Mouse (Mus musculus) CH12.LX (cell line): ENCODE measurements around the gene A530064D06Rik. TPM values are rescaled to one million over a fixed set of nuclear protein-coding genes. Genes with fewer than 3 reads are reported as not detected.
A peak's percentile ranks its signal among the peaks of the same experiment; 100 is the strongest.

Experiments used
- DNase-seq: peaks from one replicate; pipeline ENCODE4 v3.0.0-alpha.2; 2013; ENCODE audit errors: extremely low read depth
- H3K27ac ChIP-seq: 2 replicates; pipeline ENCODE4 v1.5.1; 2012; ENCODE audit warnings: low read depth, mild to moderate bottlenecking, control low read depth, moderate library complexity; ENCODE audit not compliant: insufficient read depth
- H3K27me3 ChIP-seq: replicated peaks from 2 replicates; pipeline ENCODE3; 2012; ENCODE audit warnings: inconsistent platforms
- H3K36me3 ChIP-seq, 2 experiments: replicated peaks in 1 of 2; 2 replicates each; pipeline versions ENCODE3 to v1.6.1; 2012; ENCODE audit warnings: inconsistent platforms in 1 of 2, low read length in 1 of 2, mild to moderate bottlenecking in 1 of 2, mixed read lengths in 1 of 2, moderate library complexity in 1 of 2; ENCODE audit not compliant: control insufficient read depth in 1 of 2, insufficient read depth in 1 of 2
- H3K4me1 ChIP-seq, 2 experiments: 2 replicates each; pipeline ENCODE4 v1.6.1; 2012; ENCODE audit warnings: inconsistent platforms in 1 of 2, moderate library complexity in 1 of 2; ENCODE audit not compliant: insufficient read depth in 2 of 2, control insufficient read depth in 1 of 2
- H3K4me2 ChIP-seq: 2 replicates; pipeline ENCODE4 v1.6.1; 2012; ENCODE audit warnings: low read depth, mild to moderate bottlenecking, control low read depth; ENCODE audit not compliant: poor library complexity, insufficient read depth, severe bottlenecking
- H3K4me3 ChIP-seq, 3 experiments: fragments of 150-350 bp in 1 of 3; sonication (generic) in 1 of 3; replicated peaks in 1 of 3; 2 replicates each; pipeline versions ENCODE3 to v1.5.1; 2011 to 2012; ENCODE audit warnings: low read depth in 2 of 3, low read length in 2 of 3, mild to moderate bottlenecking in 2 of 3, moderate library complexity in 2 of 3, control low read depth in 1 of 3, improper control_type of control experiment in 1 of 3, inconsistent platforms in 1 of 3, mixed read lengths in 1 of 3; ENCODE audit not compliant: poor library complexity in 1 of 3
- H3K79me2 ChIP-seq: replicated peaks from 2 replicates; pipeline ENCODE4 v1.6.1; 2012; ENCODE audit warnings: mild to moderate bottlenecking, moderate library complexity; ENCODE audit not compliant: control insufficient read depth, poor library complexity, insufficient read depth, severe bottlenecking; ENCODE audit errors: extremely low read depth
- H3K9ac ChIP-seq: 2 replicates; pipeline ENCODE4 v1.6.1; 2012; ENCODE audit warnings: low read depth, mild to moderate bottlenecking, control low read depth, moderate library complexity; ENCODE audit not compliant: insufficient read depth
- H3K9me3 ChIP-seq: replicated peaks from 2 replicates; pipeline ENCODE3; 2012; ENCODE audit warnings: low read length, inconsistent platforms, mixed read lengths
- BHLHE40 ChIP-seq: IDR thresholded peaks from 2 replicates; pipeline ENCODE4 v1.6.1; 2011; ENCODE audit warnings: mild to moderate bottlenecking, low read depth, low read length, improper control_type of control experiment
- CHD1 ChIP-seq: IDR thresholded peaks from 2 replicates; pipeline ENCODE4 v1.6.1; 2012; ENCODE audit warnings: low read depth, low read length, improper control_type of control experiment, inconsistent platforms
- CHD2 ChIP-seq: IDR thresholded peaks from 2 replicates; pipeline ENCODE4 v1.6.1; 2011; ENCODE audit warnings: low read length, improper control_type of control experiment
- CTCF ChIP-seq, 2 experiments: IDR thresholded peaks in 1 of 2; conservative IDR thresholded peaks in 1 of 2; 2 replicates each; pipeline ENCODE4 v1.5.1; 2011 to 2012; ENCODE audit warnings: low read depth in 2 of 2, low read length in 2 of 2, improper control_type of control experiment in 1 of 2, inconsistent platforms in 1 of 2, mild to moderate bottlenecking in 1 of 2, moderate library complexity in 1 of 2
- ELF1 ChIP-seq: IDR thresholded peaks from 2 replicates; pipeline ENCODE4 v1.6.1; 2014; ENCODE audit warnings: low read depth, mild to moderate bottlenecking, inconsistent platforms, low read length, improper control_type of control experiment
- EP300 ChIP-seq: IDR thresholded peaks from 2 replicates; pipeline ENCODE4 v1.6.1; 2011; ENCODE audit warnings: low read length, improper control_type of control experiment
- ETS1 ChIP-seq: conservative IDR thresholded peaks from 2 replicates; pipeline ENCODE4 v1.6.1; 2012; ENCODE audit warnings: low read depth, mild to moderate bottlenecking, inconsistent platforms, low read length, improper control_type of control experiment, moderate library complexity
- GABPA ChIP-seq: IDR thresholded peaks from 2 replicates; pipeline ENCODE4 v1.6.1; 2012; ENCODE audit warnings: low read depth, low read length, improper control_type of control experiment, inconsistent platforms; ENCODE audit not compliant: insufficient replicate concordance
- HCFC1 ChIP-seq: IDR thresholded peaks from 2 replicates; pipeline ENCODE4 v1.6.1; 2012; ENCODE audit warnings: low read depth, mild to moderate bottlenecking, inconsistent platforms, low read length, improper control_type of control experiment
- IRF4 ChIP-seq: IDR thresholded peaks from 2 replicates; pipeline ENCODE4 v1.6.1; 2014; ENCODE audit warnings: low read depth, mild to moderate bottlenecking, inconsistent platforms, low read length, improper control_type of control experiment
- KAT2A ChIP-seq: IDR thresholded peaks from 2 replicates; pipeline ENCODE4 v1.6.1; 2012; ENCODE audit warnings: low read length, improper control_type of control experiment, inconsistent platforms; ENCODE audit not compliant: insufficient replicate concordance
- MAFK ChIP-seq: IDR thresholded peaks from 2 replicates; pipeline ENCODE4 v1.6.1; 2011; ENCODE audit warnings: low read length, improper control_type of control experiment; ENCODE audit not compliant: insufficient replicate concordance
- MAX ChIP-seq: IDR thresholded peaks from 2 replicates; pipeline ENCODE4 v1.6.1; 2011; ENCODE audit warnings: low read length, improper control_type of control experiment
- MAZ ChIP-seq: IDR thresholded peaks from 2 replicates; pipeline ENCODE4 v1.6.1; 2012; ENCODE audit warnings: low read depth, mild to moderate bottlenecking, inconsistent platforms, low read length, improper control_type of control experiment, moderate library complexity
- MEF2A ChIP-seq: IDR thresholded peaks from 2 replicates; pipeline ENCODE4 v1.6.1; 2014; ENCODE audit warnings: low read depth, mild to moderate bottlenecking, inconsistent platforms, low read length, improper control_type of control experiment, borderline replicate concordance
- MXI1 ChIP-seq: IDR thresholded peaks from 2 replicates; pipeline ENCODE4 v1.6.1; 2011; ENCODE audit warnings: mild to moderate bottlenecking, low read depth, low read length, improper control_type of control experiment
- MYC ChIP-seq: IDR thresholded peaks from 2 replicates; pipeline ENCODE4 v1.6.1; 2011; ENCODE audit warnings: low read depth, mild to moderate bottlenecking, improper control_type of control experiment, low read length
- NELFE ChIP-seq: IDR thresholded peaks from 2 replicates; pipeline ENCODE4 v1.6.1; 2011; ENCODE audit warnings: low read depth, low read length, improper control_type of control experiment
- NRF1 ChIP-seq: IDR thresholded peaks from 2 replicates; pipeline ENCODE4 v1.6.1; 2014; ENCODE audit warnings: low read depth, mild to moderate bottlenecking, inconsistent platforms, low read length, improper control_type of control experiment, moderate library complexity
- PAX5 ChIP-seq: IDR thresholded peaks from 2 replicates; pipeline ENCODE4 v1.6.1; 2012; ENCODE audit warnings: low read length, inconsistent platforms, mixed read lengths
- POLR2A ChIP-seq: IDR thresholded peaks from 2 replicates; pipeline ENCODE4 v1.6.1; 2011; ENCODE audit warnings: low read depth, mild to moderate bottlenecking, improper control_type of control experiment, low read length
- RAD21 ChIP-seq: IDR thresholded peaks from 2 replicates; pipeline ENCODE4 v1.6.1; 2011; ENCODE audit warnings: low read depth, mild to moderate bottlenecking, low read length, improper control_type of control experiment, moderate library complexity
- SIN3A ChIP-seq: IDR thresholded peaks from 2 replicates; pipeline ENCODE4 v1.6.1; 2012; ENCODE audit warnings: low read length, improper control_type of control experiment, inconsistent platforms
- SMC3 ChIP-seq: IDR thresholded peaks from 2 replicates; pipeline ENCODE4 v1.6.1; 2011; ENCODE audit warnings: low read depth, low read length, improper control_type of control experiment
- TBP ChIP-seq: conservative IDR thresholded peaks from 2 replicates; pipeline ENCODE4 v1.6.1; 2011; ENCODE audit warnings: low read depth, low read length, improper control_type of control experiment
- TCF12 ChIP-seq: IDR thresholded peaks from 2 replicates; pipeline ENCODE4 v1.6.1; 2014; ENCODE audit warnings: low read depth, mild to moderate bottlenecking, inconsistent platforms, low read length, improper control_type of control experiment
- USF2 ChIP-seq: conservative IDR thresholded peaks from 2 replicates; pipeline ENCODE4 v1.6.1; 2011; ENCODE audit warnings: low read depth, low read length, improper control_type of control experiment
- ZC3H11A ChIP-seq: IDR thresholded peaks from 2 replicates; pipeline ENCODE4 v1.6.1; 2012; ENCODE audit warnings: low read depth, mild to moderate bottlenecking, inconsistent platforms, low read length, improper control_type of control experiment
- ZKSCAN1 ChIP-seq: IDR thresholded peaks from 2 replicates; pipeline ENCODE4 v1.6.1; 2012; ENCODE audit warnings: low read depth, inconsistent platforms, low read length, improper control_type of control experiment, borderline replicate concordance
- ZNF384 ChIP-seq: IDR thresholded peaks from 2 replicates; pipeline ENCODE4 v1.6.1; 2012; ENCODE audit warnings: low read depth, low read length, improper control_type of control experiment, inconsistent platforms
- dilution Hi-C: fragments of 300-500 bp; cut with MboI; formaldehyde crosslinking; loops from 2 replicates; pipeline ENCODE4 v1.14.3; 2020; ENCODE audit warnings: low sequenced_read_pairs; ENCODE audit not compliant: extremely low pct_unique_long_range_greater_than_20kb, extremely low pct_ligation_motif_present
- in situ Hi-C: fragments of 300-500 bp; cut with MboI; formaldehyde crosslinking; loops from 3 replicates; pipeline ENCODE4 v1.14.3; 2019; ENCODE audit warnings: low sequenced_read_pairs, low pct_ligation_motif_present, low pct_unique_long_range_greater_than_20kb, mixed read lengths
- polyA plus RNA-seq: library from polyadenylated mRNA; unstranded; fragments of >175 nt; gene quantifications from 2 replicates; pipeline ENCODE4 v1.2.1, GENCODE M21; 2012; ENCODE audit warnings: low read depth; ENCODE audit not compliant: insufficient read length
- total RNA-seq, 2 experiments: library from RNA; depleted of rRNA; stranded (reverse); fragments of 300-350 nt in 1 of 2; fragments of >200 nt in 1 of 2; gene quantifications; 2 replicates each; pipeline ENCODE4 v1.2.3; 2012 to 2014

Gene A530064D06Rik
- total and polyA plus RNA-seq, 3 experiments = 0.15 to 0.60 TPM; not detected in 1

GRCm38 (mm10) chr17:48110547-48111287, 56.4 kb downstream of the A530064D06Rik start:
- Histone ChIP-seq H3K27ac (no peak overlapping the region), H3K4me3 (no peak overlapping the region), H3K9ac (no peak overlapping the region), H3K4me2 (no peak overlapping the region), H3K27me3 (no peaks in the 10 kb centered on the region), H3K9me3 (peaks cover 20% of the 10 kb centered on the region), H3K36me3 (peaks cover 0 to 3% of the 10 kb centered on the region in 2 experiments), H3K79me2 (no peaks in the 10 kb centered on the region), H3K4me1 (peaks cover 22 to 36% of the 10 kb centered on the region in 2 experiments)
- dilution Hi-C loops = no loop called here
- no peak for TF ChIP-seq NRF1
- no peak for TF ChIP-seq GABPA
- peak; percentile 32 for TF ChIP-seq RAD21
- TF ChIP-seq MYC = peak; percentile 68; the same call in 1 of the 2 replicates
- no peak for TF ChIP-seq MAZ
- TF ChIP-seq MAFK = no peak
- no peak for TF ChIP-seq ZNF384
- TF ChIP-seq ETS1 = no peak
- no peak for TF ChIP-seq EP300
- TF ChIP-seq IRF4 = no peak
- TF ChIP-seq TCF12 = no peak
- peak; percentile 37 for TF ChIP-seq SMC3
- no peak for TF ChIP-seq MXI1
- TF ChIP-seq CTCF (conservative IDR thresholded peaks at IDR 0.05 in 1 of 2, IDR thresholded peaks at IDR 0.05 in 1 of 2; ENCODE audit: low read depth in 2 of 2, low read length in 2 of 2) = peak; percentile 42 to 63; a peak in 3 of 4 replicates
- no peak for TF ChIP-seq CHD2
- TF ChIP-seq KAT2A = no peak
- TF ChIP-seq POLR2A = no peak
- no peak for TF ChIP-seq ZKSCAN1
- DNase-seq = peak; percentile 50
- in situ Hi-C loops = loop anchor here (10.0 to 25.0 kb wide), 2 partner anchors 177 to 224 kb away; partner anchors contain the start of gene Treml2

GRCm38 (mm10) chr17:48108520-48108919, 58.6 kb downstream of the A530064D06Rik start:
- Histone ChIP-seq H3K4me2 (peak overlapping the region; percentile 48), H3K9me3 (peaks cover 14% of the 10 kb centered on the region), H3K4me3 (peak overlapping the region; percentile 13 to 45 (median 27)), H3K79me2 (no peaks in the 10 kb centered on the region), H3K4me1 (peaks cover 24 to 50% of the 10 kb centered on the region in 2 experiments), H3K27ac (peak overlapping the region; percentile 99), H3K9ac (peak overlapping the region; percentile 76), H3K36me3 (peaks cover 0 to 3% of the 10 kb centered on the region in 2 experiments), H3K27me3 (no peaks in the 10 kb centered on the region)
- DNase-seq = peak; percentile 91
- dilution Hi-C loops = no loop called here
- TF ChIP-seq MYC = 0 out of 2 replicates have a peak, but pooled peaks have one; percentile 36
- TF ChIP-seq USF2 = no peak
- TF ChIP-seq CHD2 = peak; percentile 74
- 0 out of 2 replicates have a peak, but pooled peaks have one; percentile 4 for TF ChIP-seq BHLHE40
- TF ChIP-seq NELFE = peak; percentile 72
- TF ChIP-seq MEF2A = peak; percentile 41; the same call in 1 of the 2 replicates
- TF ChIP-seq CHD1 = no peak
- TF ChIP-seq HCFC1 = no peak; the same call in 1 of the 2 replicates
- peak; percentile 69; the same call in 1 of the 2 replicates for TF ChIP-seq TCF12
- no peak; the same call in 1 of the 2 replicates for TF ChIP-seq MAZ
- TF ChIP-seq GABPA = no peak
- 0 out of 2 replicates have a peak, but pooled peaks have one; percentile 13 for TF ChIP-seq ETS1
- peak; percentile 67; the same call in 1 of the 2 replicates for TF ChIP-seq TBP
- TF ChIP-seq MAX = no peak
- no peak for TF ChIP-seq MAFK
- no peak for TF ChIP-seq PAX5
- no peak for TF ChIP-seq ZC3H11A
- peak; percentile 61 for TF ChIP-seq POLR2A
- peak; percentile 26; the same call in 1 of the 2 replicates for TF ChIP-seq ELF1
- no peak for TF ChIP-seq SIN3A
- in situ Hi-C loops = loop anchor here (25.0 kb wide), 1 partner anchor 179 kb away; the partner anchor contains the start of gene Treml2
